Mouse (Mus musculus) MEL (cell line): Measurements from ENCODE around the gene Sema5a. TPM values are rescaled to one million over a fixed set of nuclear protein-coding genes. Genes with fewer than 3 reads are reported as not detected.

Experiments used
- DNase-seq: peaks from one replicate; pipeline ENCODE4 v3.0.0; 2011; ENCODE audit warnings: low read depth, low spot score
- H3K27ac ChIP-seq: 2 replicates; pipeline ENCODE4 v1.5.1; 2012; ENCODE audit warnings: low read depth, mild to moderate bottlenecking, control low read depth, low read length, moderate library complexity; ENCODE audit not compliant: control insufficient read depth
- H3K27me3 ChIP-seq, 2 experiments: fragments of 150-350 bp in 1 of 2; sonication (generic) in 1 of 2; 2 replicates each; pipeline ENCODE4 v1.6.1; 2012; ENCODE audit warnings: low read length in 2 of 2, mild to moderate bottlenecking in 2 of 2, improper control_type of control experiment in 1 of 2, moderate library complexity in 1 of 2; ENCODE audit not compliant: insufficient read depth in 2 of 2, control insufficient read depth in 1 of 2
- H3K36me3 ChIP-seq, 2 experiments: 2 replicates each; pipeline ENCODE4 v1.6.1; 2012 to 2014; ENCODE audit warnings: low read length in 2 of 2, improper control_type of control experiment in 1 of 2, inconsistent platforms in 1 of 2, mild to moderate bottlenecking in 1 of 2; ENCODE audit not compliant: insufficient read depth in 2 of 2, control insufficient read depth in 1 of 2
- H3K4me1 ChIP-seq, 2 experiments: fragments of 150-350 bp in 1 of 2; sonication (generic) in 1 of 2; 2 replicates each; pipeline ENCODE4 v1.6.1; 2012; ENCODE audit warnings: low read length in 2 of 2, improper control_type of control experiment in 1 of 2, mild to moderate bottlenecking in 1 of 2; ENCODE audit not compliant: insufficient read depth in 2 of 2, control insufficient read depth in 1 of 2
- H3K4me3 ChIP-seq, 2 experiments: fragments of 150-350 bp in 1 of 2; sonication (generic) in 1 of 2; 2 replicates each; pipeline ENCODE4 v1.5.1; 2012; ENCODE audit warnings: low read depth in 2 of 2, low read length in 2 of 2, mild to moderate bottlenecking in 2 of 2, moderate library complexity in 2 of 2, control low read depth in 1 of 2, improper control_type of control experiment in 1 of 2; ENCODE audit not compliant: control insufficient read depth in 1 of 2, insufficient read depth in 1 of 2
- H3K79me2 ChIP-seq: 2 replicates; pipeline ENCODE4 v1.6.1; 2012; ENCODE audit warnings: mild to moderate bottlenecking, low read length, moderate library complexity; ENCODE audit not compliant: control insufficient read depth, poor library complexity, insufficient read depth
- H3K9ac ChIP-seq: 2 replicates; pipeline ENCODE4 v1.6.1; 2012; ENCODE audit warnings: low read depth, mild to moderate bottlenecking, control low read depth, low read length, moderate library complexity; ENCODE audit not compliant: control insufficient read depth, poor library complexity, severe bottlenecking
- H3K9me3 ChIP-seq: fragments of 150-350 bp; sonication (generic); replicated peaks from 2 replicates; pipeline ENCODE4 v1.6.1; 2012; ENCODE audit warnings: mild to moderate bottlenecking, low read length, improper control_type of control experiment, moderate library complexity; ENCODE audit not compliant: insufficient read depth
- CHD1 ChIP-seq: IDR thresholded peaks from 2 replicates; pipeline ENCODE4 v1.6.1; 2012; ENCODE audit warnings: low read depth, mild to moderate bottlenecking, inconsistent platforms, low read length, improper control_type of control experiment
- CTCF ChIP-seq, 3 experiments: IDR thresholded peaks in 2 of 3; conservative IDR thresholded peaks in 1 of 3; 2 replicates each; pipeline ENCODE4 v1.5.1; 2011 to 2012; ENCODE audit warnings: low read length in 3 of 3, low read depth in 2 of 3, mild to moderate bottlenecking in 2 of 3, improper control_type of control experiment in 1 of 3, inconsistent platforms in 1 of 3, mixed read lengths in 1 of 3, moderate library complexity in 1 of 3; ENCODE audit not compliant: control insufficient read depth in 1 of 3, insufficient read depth in 1 of 3, poor library complexity in 1 of 3, severe bottlenecking in 1 of 3
- E2F4 ChIP-seq: IDR thresholded peaks from 2 replicates; pipeline ENCODE4 v1.6.1; 2011; ENCODE audit warnings: low read depth, low read length, improper control_type of control experiment, borderline replicate concordance
- ELF1 ChIP-seq: IDR thresholded peaks from 2 replicates; pipeline ENCODE4 v1.6.1; 2014; ENCODE audit warnings: low read depth, mild to moderate bottlenecking, inconsistent platforms, low read length, improper control_type of control experiment, moderate library complexity
- ETS1 ChIP-seq: IDR thresholded peaks from 2 replicates; pipeline ENCODE4 v1.6.1; 2012; ENCODE audit warnings: low read depth, mild to moderate bottlenecking, inconsistent platforms, low read length, improper control_type of control experiment, moderate library complexity
- GATA1 ChIP-seq: IDR thresholded peaks from 2 replicates; pipeline ENCODE4 v1.6.1; 2011; ENCODE audit warnings: low read depth, low read length, improper control_type of control experiment
- HCFC1 ChIP-seq: IDR thresholded peaks from 2 replicates; pipeline ENCODE4 v1.6.1; 2012; ENCODE audit warnings: low read depth, mild to moderate bottlenecking, inconsistent platforms, low read length, improper control_type of control experiment, moderate library complexity
- MAZ ChIP-seq: IDR thresholded peaks from 2 replicates; pipeline ENCODE4 v1.6.1; 2012; ENCODE audit warnings: low read depth, mild to moderate bottlenecking, inconsistent platforms, low read length, improper control_type of control experiment
- MYC ChIP-seq: IDR thresholded peaks from 2 replicates; pipeline ENCODE4 v1.6.1; 2011; ENCODE audit warnings: low read depth, mild to moderate bottlenecking, low read length, improper control_type of control experiment, moderate library complexity
- NELFE ChIP-seq: IDR thresholded peaks from 2 replicates; pipeline ENCODE4 v1.6.1; 2011; ENCODE audit warnings: low read depth, low read length, improper control_type of control experiment
- NRF1 ChIP-seq: IDR thresholded peaks from 2 replicates; pipeline ENCODE4 v1.6.1; 2014; ENCODE audit warnings: low read depth, mild to moderate bottlenecking, inconsistent platforms, low read length, improper control_type of control experiment, moderate library complexity; ENCODE audit not compliant: poor library complexity, insufficient read depth, severe bottlenecking
- POLR2A ChIP-seq, 2 experiments: IDR thresholded peaks; 2 replicates each; pipeline ENCODE4 v1.6.1; 2011 to 2012; ENCODE audit warnings: low read length in 2 of 2, mild to moderate bottlenecking in 2 of 2, control low read depth in 1 of 2, improper control_type of control experiment in 1 of 2, low read depth in 1 of 2, moderate library complexity in 1 of 2; ENCODE audit not compliant: control insufficient read depth in 1 of 2, insufficient read depth in 1 of 2, poor library complexity in 1 of 2
- RAD21 ChIP-seq: IDR thresholded peaks from 2 replicates; pipeline ENCODE4 v1.6.1; 2011; ENCODE audit warnings: mild to moderate bottlenecking, low read depth, low read length, improper control_type of control experiment
- RCOR1 ChIP-seq: IDR thresholded peaks from 2 replicates; pipeline ENCODE4 v1.6.1; 2012; ENCODE audit warnings: low read depth, mild to moderate bottlenecking, inconsistent platforms, low read length, improper control_type of control experiment
- SMC3 ChIP-seq: IDR thresholded peaks from 2 replicates; pipeline ENCODE4 v1.6.1; 2011; ENCODE audit warnings: low read depth, low read length, improper control_type of control experiment
- TAL1 ChIP-seq: IDR thresholded peaks from 2 replicates; pipeline ENCODE4 v1.6.1; 2012; ENCODE audit warnings: mild to moderate bottlenecking, inconsistent platforms, low read length, moderate library complexity, mixed read lengths
- USF2 ChIP-seq, 2 experiments: IDR thresholded peaks; 2 replicates each; pipeline ENCODE4 v1.6.1; 2011 to 2012; ENCODE audit warnings: improper control_type of control experiment in 2 of 2, low read length in 2 of 2, borderline replicate concordance in 1 of 2, inconsistent platforms in 1 of 2, low read depth in 1 of 2, mild to moderate bottlenecking in 1 of 2; ENCODE audit not compliant: insufficient read depth in 1 of 2
- ZC3H11A ChIP-seq: IDR thresholded peaks from 2 replicates; pipeline ENCODE4 v1.6.1; 2012; ENCODE audit warnings: low read depth, mild to moderate bottlenecking, inconsistent platforms, low read length, improper control_type of control experiment
- ZKSCAN1 ChIP-seq: IDR thresholded peaks from 2 replicates; pipeline ENCODE4 v1.6.1; 2012; ENCODE audit warnings: low read depth, mild to moderate bottlenecking, inconsistent platforms, low read length, improper control_type of control experiment, moderate library complexity
- ZMIZ1 ChIP-seq: IDR thresholded peaks from 2 replicates; pipeline ENCODE4 v1.6.1; 2012; ENCODE audit warnings: low read depth, mild to moderate bottlenecking, inconsistent platforms, low read length, improper control_type of control experiment, moderate library complexity
- ZNF384 ChIP-seq: IDR thresholded peaks from 2 replicates; pipeline ENCODE4 v1.6.1; 2012; ENCODE audit warnings: low read depth, mild to moderate bottlenecking, inconsistent platforms, low read length, improper control_type of control experiment
- polyA plus RNA-seq, 2 experiments: library from polyadenylated mRNA; stranded (reverse) in 1 of 2; unstranded in 1 of 2; fragments of >175 nt in 1 of 2; fragments of >200 nt in 1 of 2; gene quantifications; 2 replicates each; pipeline versions ENCODE4 v1.2.1 to v1.2.4; 2012; ENCODE audit warnings: low replicate concordance in 2 of 2, low read depth in 1 of 2; ENCODE audit not compliant: insufficient read length in 2 of 2, insufficient read depth in 1 of 2, missing spikeins in 1 of 2
- total RNA-seq: library from RNA; depleted of rRNA; stranded (reverse); fragments of 300-350 nt; gene quantifications from 2 replicates; pipeline ENCODE4 v1.2.3, GENCODE M21; 2012

Gene Sema5a
- total and polyA plus RNA-seq, 3 experiments, result not detected

- no peaks in the 10 kb centered on the region for H3K36me3 ChIP-seq
- H3K79me2 ChIP-seq, result no peaks in the 10 kb centered on the region
- H3K27me3 ChIP-seq, result no peaks in the 10 kb centered on the region
- no peaks in the 10 kb centered on the region for H3K9me3 ChIP-seq
- H3K4me3 ChIP-seq, result no peak overlapping the region
- no peak overlapping the region for H3K27ac ChIP-seq
- no peak for DNase-seq
- no peaks in the 10 kb centered on the region for H3K4me1 ChIP-seq
- TF ChIP-seq GATA1, result no peak
- TF ChIP-seq MYC, result no peak
- TF ChIP-seq HCFC1, result no peak
- TF ChIP-seq NELFE, result no peak
- TF ChIP-seq NRF1, result no peak
- no peak for TF ChIP-seq ZNF384
- TF ChIP-seq ZMIZ1, result no peak
- no peak for TF ChIP-seq ELF1
- no peak for TF ChIP-seq POLR2A (IDR thresholded peaks at IDR 0.05; ENCODE audit: control insufficient read depth in 1 of 2, insufficient read depth in 1 of 2, low read depth in 1 of 2, low read length in 2 of 2, poor library complexity in 1 of 2)
- H3K9ac ChIP-seq, result no peak overlapping the region
Measured at GRCm38 (mm10) chr15:32241666-32242065, 2.9 kb upstream of the Sema5a start.

- H3K9ac ChIP-seq, result no peak overlapping the region
- H3K79me2 ChIP-seq, result no peaks in the 10 kb centered on the region
- no peak overlapping the region for H3K27ac ChIP-seq
- no peaks in the 10 kb centered on the region for H3K4me1 ChIP-seq
- H3K27me3 ChIP-seq, result no peaks in the 10 kb centered on the region
- no peaks in the 10 kb centered on the region for H3K36me3 ChIP-seq
- no peak overlapping the region for H3K4me3 ChIP-seq
- no peak for DNase-seq
- TF ChIP-seq ZC3H11A (no peak), ZKSCAN1 (no peak), SMC3 (no peak), TAL1 (no peak), CTCF (IDR thresholded peaks at IDR 0.05 in 2 of 3, conservative IDR thresholded peaks at IDR 0.05 in 1 of 3; ENCODE audit: control insufficient read depth in 1 of 3, insufficient read depth in 1 of 3, low read depth in 2 of 3, low read length in 3 of 3, poor library complexity in 1 of 3, severe bottlenecking in 1 of 3) (no peak), RAD21 (no peak), ETS1 (no peak), MAZ (no peak), CHD1 (no peak), USF2 (IDR thresholded peaks at IDR 0.05; ENCODE audit: borderline replicate concordance in 1 of 2, insufficient read depth in 1 of 2, low read depth in 1 of 2, low read length in 2 of 2) (no peak), RCOR1 (no peak), GATA1 (no peak), E2F4 (no peak)
- H3K9me3 ChIP-seq, result no peaks in the 10 kb centered on the region
Measured at GRCm38 (mm10) chr15:32243096-32243785, 1.4 kb upstream of the Sema5a start.
